Mouse (Mus musculus) 3134 (cell line): Measurements from ENCODE around the gene Scfd2.

Source experiments
- DNase-seq: peaks from one replicate; pipeline ENCODE4 v3.0.0-alpha.2; 2011; ENCODE audit warnings: low spot score; ENCODE audit not compliant: insufficient read length; ENCODE audit errors: extremely low read depth

The Scfd2 gene

DNA sequence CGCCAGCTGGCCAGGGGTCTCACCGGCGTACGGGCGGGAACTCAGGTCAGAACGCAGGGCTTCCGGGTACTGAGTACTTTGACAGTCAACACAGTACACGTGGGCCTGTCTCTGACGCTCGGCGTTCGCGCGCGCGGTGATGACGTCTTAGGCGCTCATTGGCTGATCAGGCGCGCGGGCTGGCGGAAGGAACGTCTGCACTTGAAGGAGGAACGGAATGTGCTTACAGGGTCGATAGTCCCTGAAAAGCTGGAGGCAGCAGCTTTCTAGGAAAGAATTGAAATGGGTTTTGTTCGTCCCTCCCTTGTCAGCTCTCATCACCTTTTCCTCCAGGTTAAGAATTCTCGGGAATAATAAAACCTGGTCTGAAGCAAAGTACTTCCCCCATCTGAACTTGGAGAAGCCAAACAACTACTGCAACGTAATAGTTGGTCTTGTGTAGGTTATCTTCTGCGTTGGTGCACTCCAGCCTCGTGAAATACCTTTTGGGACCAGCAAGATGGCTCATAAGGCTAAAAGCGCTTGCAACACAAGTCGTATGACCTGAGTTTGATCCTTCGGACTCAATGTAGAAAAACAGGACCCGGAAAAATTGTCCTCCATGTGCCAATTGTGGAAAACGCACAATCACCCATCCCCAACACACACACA lies at the start of gene Scfd2:
Gene Scfd2 (minus strand): TSS at position 130 of the 651 bp plus-strand sequence.
- peak; percentile 96 for DNase-seq

DNA sequence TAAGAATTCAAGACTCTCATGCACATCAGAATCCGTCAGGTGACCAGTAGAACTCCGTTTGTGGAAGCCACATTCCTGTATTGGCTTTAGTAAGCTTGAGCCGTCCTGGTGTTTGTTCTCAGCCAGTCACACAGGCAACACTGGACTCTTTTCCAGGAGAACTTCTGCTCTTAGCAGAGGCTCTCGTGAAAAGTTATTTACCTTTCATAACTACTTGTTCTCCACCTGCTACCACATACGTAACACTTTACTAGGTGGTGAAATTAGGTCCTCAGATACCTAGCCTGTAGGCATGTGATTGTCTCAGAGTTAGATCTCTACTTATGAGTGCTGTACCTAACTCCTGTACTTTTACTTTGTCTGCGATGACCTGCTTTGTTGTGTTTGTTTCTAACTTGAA lies 40.2 kb upstream of the Scfd2 start:
- no peak for DNase-seq

DNA sequence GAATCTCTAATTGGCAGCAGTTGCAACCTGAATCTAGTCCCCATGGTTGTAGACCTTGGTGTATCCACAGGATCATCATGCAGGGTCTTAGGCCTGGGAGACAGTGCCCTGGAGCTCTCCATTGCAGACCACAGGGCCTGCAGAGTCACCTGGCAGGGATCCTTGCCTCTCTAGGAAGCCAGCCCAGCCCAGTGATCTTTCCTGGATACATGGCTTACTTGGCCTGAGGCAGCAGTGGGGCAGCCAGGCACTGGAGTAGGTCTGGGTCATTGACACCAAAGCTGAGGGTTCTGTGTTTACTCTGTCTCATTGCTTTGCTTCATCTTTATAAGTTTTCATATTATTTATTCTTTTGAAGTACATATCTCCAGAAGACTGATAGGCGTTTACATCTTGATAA lies 29.6 kb upstream of the Scfd2 start:
- no peak for DNase-seq

DNA sequence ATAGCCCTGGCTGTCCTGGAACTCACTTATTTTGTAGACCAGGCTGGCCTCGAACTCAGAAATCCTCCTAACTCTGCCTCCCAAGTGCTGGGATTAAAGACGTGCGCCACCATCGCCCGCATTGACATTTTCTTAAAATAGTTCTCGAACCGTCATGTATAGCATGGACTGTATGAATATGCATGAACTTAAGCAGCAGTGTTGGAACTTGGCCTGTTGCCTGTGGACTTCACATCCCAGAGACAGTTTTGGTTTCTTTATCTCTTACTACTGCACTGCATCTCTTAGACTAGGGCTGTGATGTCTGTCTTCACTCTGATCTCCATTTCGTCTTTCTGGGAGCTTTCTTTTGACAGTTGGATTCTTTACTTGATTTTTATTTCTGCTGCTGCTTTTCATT lies 18.0 kb upstream of the Scfd2 start:
- DNase-seq: no peak

DNA sequence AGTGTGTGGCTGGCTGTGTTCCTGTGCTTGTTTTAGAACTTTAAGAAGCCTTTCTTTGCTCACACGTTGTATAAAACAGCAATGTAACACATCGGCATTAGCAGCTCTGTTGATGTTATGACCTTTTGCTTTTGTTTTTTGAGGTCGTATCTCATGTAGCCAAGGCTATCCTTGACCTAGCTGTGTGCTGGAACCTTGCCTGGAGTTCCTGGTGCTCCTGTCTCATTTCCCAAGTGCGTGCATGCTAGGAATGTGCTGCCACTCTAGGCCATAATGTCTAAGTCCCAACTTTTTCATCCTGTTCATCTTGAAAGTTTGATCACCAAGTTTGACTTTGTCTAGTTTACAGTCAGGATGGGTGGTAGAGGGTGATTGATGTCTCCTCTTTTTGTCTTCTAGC lies 14.0 kb upstream of the Scfd2 start:
- no peak for DNase-seq

DNA sequence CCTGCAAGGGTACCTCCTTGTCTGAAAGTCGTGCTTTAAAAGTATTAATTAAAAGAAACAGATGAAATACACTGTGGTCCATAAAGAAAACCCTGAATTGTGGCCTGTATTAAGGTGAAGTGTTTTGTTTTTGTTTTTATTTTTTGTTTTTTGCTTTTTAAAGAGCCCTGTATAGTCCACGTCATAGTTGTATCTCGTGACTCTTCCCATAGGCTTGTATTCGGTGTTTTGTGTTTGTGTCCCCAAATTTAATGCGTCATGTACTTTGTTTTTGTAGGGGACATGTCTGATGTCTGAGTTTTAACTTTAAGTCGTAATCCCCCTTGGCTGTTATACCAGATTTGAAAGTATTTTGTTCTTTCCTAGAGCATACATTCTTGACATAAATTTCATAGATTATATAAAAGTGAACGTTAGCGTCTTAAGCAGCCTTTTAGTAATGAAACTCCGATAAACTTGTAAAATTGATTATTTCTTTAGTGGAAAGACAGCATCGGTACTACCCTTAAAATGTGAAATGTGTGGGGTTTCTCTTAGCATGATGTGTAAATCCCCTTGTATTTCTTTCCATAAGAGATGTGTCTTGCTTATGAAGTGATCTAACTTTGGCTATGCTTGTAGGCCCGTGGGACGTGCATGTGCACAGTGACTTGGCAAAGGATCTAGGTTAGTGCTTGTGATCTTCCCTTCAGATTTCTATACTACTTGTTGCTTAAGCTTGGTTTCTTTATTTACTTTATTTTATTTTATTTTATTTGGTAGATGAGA lies 4.8 kb upstream of the Scfd2 start:
- DNase-seq: no peak

DNA sequence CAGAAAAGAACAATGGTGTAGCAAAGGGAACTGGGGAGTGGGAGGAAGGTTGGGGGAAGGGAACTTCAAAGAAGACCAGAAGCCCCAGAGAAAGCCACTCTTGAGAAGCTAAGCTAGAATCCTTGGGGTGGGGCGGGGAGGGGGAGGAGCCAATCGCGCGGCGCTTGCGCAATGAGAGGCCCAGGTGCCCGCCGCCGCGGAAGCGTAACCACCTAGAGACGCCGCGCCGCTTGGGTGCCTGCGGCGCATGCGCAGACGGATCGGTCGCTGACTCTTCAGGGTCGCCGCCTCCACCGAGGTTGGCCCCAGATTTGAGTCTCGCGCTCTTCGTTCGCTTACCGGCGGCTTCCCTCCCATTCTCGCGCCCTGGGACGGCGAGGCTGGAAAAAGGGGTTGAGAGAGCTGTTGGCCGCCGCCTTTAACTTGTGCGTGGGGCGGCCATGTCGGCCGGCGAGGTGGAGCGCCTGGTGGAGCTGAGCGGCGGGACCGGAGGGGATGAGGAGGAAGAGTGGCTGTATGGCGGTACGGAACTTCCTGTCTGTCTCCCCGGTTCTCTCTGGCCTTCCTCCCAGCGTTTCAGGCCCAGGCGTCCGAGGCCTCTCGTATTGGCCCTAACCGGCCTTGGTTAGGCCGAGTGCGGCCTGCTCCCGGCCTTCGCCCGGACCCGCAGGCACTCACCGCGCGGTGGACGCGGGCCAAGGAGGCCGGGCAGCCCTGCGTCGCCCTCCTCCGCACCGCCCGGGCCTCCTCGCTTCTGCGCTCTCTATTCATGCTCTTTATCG lies 3.9 kb upstream of the Scfd2 start, which contains the start of gene Fip1l1:
Gene Fip1l1 (plus strand): TSS at position 210 of the 782 bp plus-strand sequence.
- peak; percentile 94 for DNase-seq

DNA sequence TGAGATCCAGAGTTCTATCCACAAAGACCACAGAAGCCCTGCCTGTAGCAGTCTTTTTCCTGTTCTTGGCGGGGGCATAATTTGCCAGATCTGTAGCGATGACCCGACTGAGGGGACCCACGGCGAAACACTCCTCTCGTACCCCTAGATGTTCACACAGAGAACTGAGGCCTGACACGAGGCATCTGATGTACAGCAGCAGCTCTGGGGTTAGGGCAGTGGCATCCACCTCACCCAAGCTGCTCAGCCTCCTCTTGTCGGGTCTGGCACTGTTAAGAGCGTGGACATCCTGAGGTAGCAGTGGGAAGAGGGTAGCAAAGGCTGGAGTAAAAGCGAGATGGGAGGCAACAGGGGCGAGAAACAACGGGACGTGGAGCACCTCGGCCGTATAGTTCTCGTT lies 774 bp downstream of the Scfd2 start:
- no peak for DNase-seq

DNA sequence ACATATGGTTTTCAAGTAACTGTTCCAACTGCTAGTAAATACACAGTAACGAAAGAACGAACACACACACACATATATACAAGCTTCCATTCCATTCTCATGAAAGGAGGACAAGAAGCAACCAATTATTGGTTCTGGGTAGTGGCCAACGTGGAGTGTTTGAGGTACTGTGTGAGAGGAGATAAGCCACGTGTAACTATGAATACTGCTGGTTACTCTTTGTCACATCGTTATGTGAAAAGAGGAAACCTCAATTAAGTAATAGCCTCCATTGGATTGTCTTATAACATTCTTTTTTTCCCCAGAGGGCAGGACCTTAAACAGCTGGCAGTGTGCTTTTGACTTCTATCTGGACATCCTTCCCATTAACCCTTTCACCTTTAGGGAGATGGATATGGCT lies 4.5 kb downstream of the Scfd2 start:
- DNase-seq: no peak

DNA sequence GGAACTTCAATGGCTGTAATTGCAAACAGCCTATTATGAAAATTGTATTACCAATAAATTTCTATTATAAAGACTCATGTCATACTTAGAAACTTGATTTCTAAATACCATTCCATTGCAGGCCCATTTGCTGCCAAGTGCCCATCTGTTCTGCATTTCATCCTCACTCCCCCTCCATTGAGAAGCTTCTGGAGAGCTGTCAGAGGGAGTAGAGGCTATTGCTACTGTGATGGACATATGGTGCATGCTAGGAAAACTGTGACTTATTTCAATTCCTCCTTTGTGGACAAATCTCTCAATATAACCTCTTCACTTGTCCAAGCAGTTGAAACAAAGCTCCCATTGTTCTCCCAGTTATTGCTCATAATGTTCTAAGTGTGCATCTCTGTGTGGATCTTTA lies 19.9 kb downstream of the Scfd2 start:
- no peak for DNase-seq

DNA sequence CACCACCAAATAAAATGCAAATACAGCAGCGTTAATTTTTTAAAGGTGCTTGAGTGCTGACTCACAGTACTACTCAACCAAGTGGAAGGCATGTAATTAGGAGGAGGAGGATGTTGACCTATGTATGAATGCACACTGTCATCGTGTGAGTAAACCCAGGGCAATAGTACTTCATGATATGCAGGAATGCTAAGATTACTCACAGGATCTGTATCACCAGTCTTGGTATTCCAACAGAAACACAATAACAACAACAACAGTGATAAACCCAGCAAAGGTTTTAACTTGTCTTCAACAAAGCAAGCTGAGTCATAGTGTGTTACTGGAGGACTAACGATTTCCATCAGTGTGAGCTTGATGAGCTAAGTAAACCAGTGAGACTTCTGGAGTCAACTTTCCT lies 38.9 kb downstream of the Scfd2 start:
- no peak for DNase-seq

DNA sequence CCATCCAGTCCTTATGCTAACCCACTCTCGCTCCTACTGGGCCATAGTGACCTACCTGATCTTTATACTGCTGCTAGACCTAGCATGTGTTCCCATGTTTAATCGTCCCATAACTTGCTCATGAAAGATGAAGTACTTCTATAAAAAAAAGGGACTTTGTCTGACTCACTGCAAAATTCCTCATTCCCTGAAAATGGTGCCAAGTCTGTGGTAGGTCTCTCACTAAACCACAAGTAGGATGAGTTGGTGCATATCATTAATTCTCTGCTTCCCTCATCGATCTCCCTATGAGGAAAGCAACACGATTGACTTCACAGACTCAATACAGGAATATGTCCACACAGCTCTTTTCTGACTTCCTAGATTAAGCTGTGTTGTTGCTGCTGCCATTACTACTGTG lies 46.9 kb downstream of the Scfd2 start:
- DNase-seq: peak; percentile 41

DNA sequence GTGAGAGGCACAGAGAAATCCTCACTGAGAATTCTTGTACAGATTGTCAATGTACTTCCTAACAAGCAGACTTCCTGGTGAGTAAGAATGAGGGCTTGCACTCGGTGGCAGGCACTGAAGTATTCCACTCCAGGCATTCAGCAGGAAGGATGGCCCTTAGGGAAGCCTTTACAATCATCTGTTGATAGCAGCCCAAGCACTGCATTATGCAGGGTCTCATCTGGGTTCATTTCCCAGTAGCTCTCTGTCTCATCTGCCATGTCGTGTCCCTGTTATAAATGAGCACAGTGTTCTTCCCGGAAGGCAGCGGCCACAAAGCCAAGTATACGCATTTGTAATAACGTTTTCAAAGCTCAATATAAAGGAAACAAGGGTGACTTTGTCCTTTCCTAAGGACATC lies 48.9 kb downstream of the Scfd2 start:
- no peak for DNase-seq

DNA sequence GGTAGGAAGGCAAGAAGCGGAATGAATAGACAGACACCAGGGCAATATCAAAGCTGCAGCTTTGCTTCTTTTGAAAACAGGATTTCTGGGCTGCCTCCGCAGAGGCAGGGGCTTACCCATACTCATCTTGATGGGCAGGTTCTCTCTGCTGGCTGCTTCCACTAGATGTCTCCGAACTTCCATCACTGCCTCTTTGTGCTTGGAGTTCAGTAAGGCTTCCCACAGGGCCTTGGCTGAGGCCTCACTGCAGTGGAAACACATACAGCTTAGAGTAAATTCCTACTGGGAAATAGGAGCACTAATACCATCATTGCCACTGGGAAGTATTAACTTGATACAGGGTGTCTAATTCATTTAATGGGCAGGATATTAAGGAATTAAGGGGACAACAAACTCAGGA lies 49.5 kb downstream of the Scfd2 start:
- no peak for DNase-seq

DNA sequence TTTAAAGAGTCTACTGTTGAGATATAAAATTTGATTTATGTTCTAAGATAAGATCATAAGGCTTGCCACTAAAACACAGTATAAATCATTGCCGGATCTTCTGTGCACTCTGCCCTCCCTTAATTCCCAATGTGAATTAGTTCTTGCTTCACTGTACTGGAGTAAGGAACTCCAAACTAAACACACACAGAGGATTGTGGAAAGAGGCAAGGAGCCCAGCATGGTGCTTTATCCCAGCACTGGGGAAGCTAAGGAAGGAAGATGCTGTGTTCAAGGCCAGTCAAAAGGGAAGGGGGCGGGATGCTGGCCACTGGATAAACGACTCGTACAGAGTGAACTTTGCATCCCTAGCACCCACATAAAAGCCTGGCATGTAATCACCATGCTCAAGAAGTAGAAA lies 51.1 kb downstream of the Scfd2 start:
- DNase-seq: no peak

DNA sequence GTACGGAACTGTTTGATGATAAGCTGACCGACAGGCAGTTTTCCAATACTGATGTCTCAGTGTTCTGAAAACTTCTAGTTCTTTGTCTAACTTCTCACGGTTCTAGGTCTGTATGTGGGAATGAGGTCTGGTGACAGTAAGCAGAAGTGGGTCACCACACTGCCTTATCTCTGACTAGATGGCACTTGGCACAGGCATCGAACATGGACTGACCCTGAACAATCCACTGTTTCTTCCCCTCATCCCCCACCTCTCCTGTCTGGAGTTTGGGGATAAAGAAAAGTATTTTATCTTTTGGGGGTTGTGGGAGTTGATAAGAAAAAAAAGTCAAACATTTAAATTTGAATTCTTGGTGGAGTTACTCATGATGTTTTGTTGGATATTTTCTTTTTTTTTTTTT lies 51.6 kb downstream of the Scfd2 start:
- no peak for DNase-seq

DNA sequence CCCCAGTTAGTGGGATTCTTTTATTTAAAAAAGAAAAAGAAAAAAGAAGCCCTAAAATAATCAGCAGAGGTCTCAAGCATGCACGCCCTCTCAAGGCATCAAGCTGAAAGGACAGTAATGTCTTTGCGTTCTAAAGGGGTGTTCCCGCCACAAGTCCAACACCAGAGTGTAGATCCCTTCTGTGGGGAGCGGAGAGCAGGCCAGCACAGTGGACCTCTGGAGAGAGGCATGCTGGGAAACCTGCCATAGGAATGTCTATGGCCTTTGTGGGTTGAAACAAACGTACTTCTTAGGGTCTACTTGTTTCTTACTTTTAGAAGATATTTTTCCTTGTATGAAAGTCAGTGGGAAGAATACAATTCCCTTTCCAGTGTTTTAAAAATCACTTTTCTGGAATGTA lies 52.4 kb downstream of the Scfd2 start:
- no peak for DNase-seq

DNA sequence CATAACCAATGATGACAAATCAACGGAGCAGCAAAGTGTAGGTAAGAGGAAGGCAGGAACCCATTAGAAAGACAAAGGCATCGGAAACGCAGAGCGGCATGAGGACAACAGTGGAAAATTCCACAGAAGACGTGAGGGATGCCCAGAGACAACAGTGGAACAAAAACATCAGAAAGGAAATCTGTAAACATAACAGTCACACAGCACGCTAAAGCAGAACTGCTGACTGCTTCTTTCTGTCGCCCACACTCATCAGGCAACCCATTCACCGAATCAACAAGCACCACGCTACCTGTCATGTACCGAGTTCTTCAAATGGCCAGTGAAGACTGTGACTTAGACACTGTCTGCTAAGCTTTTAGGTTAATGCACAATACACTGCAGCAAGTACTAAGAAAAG lies 55.0 kb downstream of the Scfd2 start:
- no peak for DNase-seq

DNA sequence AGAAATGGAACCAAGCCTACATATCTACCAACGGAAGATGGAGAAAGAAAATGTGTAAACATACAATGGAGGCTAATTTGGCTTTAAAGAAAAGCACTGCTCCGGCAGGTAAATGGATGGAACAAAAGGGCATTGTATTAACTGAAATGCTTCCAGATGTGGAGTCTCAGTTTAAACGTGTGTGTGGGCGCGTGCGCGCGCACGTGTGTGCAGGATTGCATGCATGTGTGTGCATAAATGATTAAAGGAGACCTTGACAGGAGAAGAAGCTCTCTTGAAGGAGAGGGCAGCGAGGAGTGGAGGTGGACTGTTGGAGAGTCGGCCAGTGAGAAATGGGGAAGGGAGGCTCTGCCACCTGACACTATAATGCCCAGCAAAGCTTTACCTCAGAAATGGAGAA lies 58.4 kb downstream of the Scfd2 start:
- no peak for DNase-seq

DNA sequence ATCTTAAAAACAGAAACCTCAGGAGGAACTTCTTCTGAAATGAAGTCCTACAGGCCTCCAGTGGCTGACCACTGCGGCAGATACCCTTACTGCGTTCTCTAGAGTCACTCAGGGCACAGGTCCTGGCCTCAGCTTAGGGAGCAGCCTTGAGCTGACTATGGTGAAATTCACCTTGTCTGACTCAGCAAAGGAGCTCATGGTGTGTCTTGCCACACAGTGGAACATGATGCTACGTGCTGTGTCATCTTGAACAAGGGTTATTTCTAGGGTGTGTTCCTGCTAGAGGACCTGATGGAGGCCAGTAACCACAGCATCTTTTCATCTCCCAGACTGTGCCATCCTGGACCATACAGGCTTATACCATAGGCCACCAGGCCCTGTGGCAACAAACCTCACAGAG lies 60.7 kb downstream of the Scfd2 start:
- DNase-seq: no peak

DNA sequence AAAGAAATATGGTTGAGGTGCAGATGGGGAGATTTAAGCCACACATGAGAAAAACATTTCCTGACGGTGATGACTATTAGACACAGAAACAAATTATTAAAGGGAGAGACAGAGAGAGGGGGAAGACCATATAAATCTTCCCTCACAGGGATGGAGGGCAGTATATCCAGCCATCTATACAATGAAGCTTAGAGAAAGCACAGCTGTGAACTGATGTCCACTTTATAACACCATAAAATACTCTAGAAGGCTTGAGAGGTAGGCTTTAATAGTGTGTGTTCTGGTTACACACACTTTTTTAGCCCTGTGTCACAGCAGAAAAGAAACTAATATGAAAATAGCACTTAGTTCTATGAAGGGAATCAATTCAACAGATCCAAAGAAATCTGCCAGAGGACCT lies 61.9 kb downstream of the Scfd2 start:
- DNase-seq: no peak

DNA sequence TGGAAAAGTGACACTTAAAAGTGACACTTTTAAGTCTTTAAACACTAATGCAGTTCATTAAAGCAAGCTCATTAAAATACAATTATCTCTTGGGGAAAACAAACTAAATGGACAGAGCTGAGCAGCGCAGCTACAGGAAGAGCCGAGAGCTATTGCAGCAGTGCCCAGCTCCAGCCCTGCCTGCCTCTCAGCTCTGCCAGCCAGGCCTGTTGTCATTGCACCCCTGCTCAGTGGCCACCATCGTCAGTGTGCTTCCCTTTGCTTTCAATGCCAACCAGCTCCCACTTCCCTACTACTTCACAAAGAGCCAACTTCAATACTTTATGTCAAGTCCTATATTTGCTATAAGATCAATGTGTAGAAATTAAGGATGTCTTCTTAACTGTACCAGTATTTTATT lies 63.8 kb downstream of the Scfd2 start:
- no peak for DNase-seq
